Mouse (Mus musculus): ENCODE measurements around the gene Dscam.

DNA sequence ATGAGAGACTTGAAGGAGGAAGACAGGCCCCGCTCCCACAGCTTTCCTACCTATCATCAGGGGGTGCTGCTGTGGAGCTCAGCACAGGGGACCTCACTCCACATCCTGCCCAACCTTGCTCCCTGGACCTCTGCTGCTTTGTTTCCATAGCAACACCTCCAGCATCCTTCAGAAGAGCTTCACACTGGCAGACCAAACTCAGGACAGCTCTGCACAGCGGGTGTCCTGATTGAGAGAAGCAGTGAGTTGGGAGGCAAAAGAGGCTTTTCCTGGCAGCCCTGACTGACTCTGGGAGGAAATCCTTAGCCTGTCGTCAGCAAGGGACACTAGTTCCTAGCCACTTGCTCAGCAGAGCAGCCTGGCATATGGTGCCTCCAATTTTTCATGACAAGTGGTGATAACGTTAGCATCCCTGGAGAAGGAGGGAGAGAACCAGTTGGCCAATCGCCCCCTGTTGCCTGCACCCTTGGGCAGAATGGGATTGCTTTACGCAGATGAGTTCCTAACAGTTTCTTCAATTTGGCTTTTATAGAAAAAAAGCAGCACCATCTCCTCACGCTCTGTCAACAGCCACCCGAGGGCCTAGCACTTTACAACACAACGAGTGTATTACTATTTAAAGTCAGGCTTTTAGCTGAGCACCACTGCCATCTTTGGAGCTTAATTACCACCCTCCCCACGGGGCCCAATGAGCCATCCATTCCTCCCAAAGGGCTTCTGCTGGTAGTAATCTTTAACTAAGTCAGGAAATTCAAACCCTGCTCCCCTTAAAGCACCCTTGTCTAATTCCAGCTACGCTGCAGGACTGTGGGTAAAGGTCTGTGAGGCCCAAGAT lies 224.9 kb downstream of the Dscam start:
- no peak for TF ChIP-seq CTCF (IDR thresholded peaks at IDR 0.05; ENCODE audit: extremely low read depth, insufficient read length, insufficient replicate concordance, low read depth, low read length)
- TF ChIP-seq POLR2A (IDR thresholded peaks at IDR 0.05; ENCODE audit: low read depth, low read length): no peak
